Mouse (Mus musculus) neural tube, embryonic 13.5 days (tissue): ENCODE measurements around the gene Parvg. TPM values are rescaled to one million over a fixed set of nuclear protein-coding genes. Genes with fewer than 3 reads are reported as not detected.

Experiments
- ATAC-seq: fragments of 200-750 bp; cut with Nextera tagmentation; 2 replicates; pipeline ENCODE4 v1.8.0; 2017; ENCODE audit warnings: low read depth, mild to moderate bottlenecking, moderate TSS enrichment, moderate library complexity
- H3K27ac ChIP-seq: fragments of 300-500 bp; sonication (generic); replicated peaks from 2 replicates; pipeline ENCODE4 v1.5.1; 2015; ENCODE audit warnings: moderate library complexity, mild to moderate bottlenecking, inconsistent platforms
- H3K27me3 ChIP-seq: fragments of 300-500 bp; sonication (generic); 2 replicates; pipeline ENCODE4 v1.6.1; 2015; ENCODE audit warnings: mild to moderate bottlenecking, inconsistent platforms
- H3K36me3 ChIP-seq: fragments of 300-500 bp; sonication (generic); 2 replicates; pipeline ENCODE4 v1.6.1; 2015; ENCODE audit warnings: mild to moderate bottlenecking, inconsistent platforms
- H3K4me1 ChIP-seq: fragments of 300-500 bp; sonication (generic); replicated peaks from 2 replicates; pipeline ENCODE4 v1.6.1; 2015; ENCODE audit warnings: inconsistent platforms
- H3K4me2 ChIP-seq: fragments of 300-500 bp; sonication (generic); 2 replicates; pipeline ENCODE4 v1.6.1; 2015; ENCODE audit warnings: inconsistent platforms, mild to moderate bottlenecking, moderate library complexity
- H3K4me3 ChIP-seq: fragments of 300-500 bp; sonication (generic); 2 replicates; pipeline ENCODE4 v1.5.1; 2015; ENCODE audit warnings: mild to moderate bottlenecking, inconsistent platforms
- H3K9ac ChIP-seq: fragments of 300-500 bp; sonication (generic); 2 replicates; pipeline ENCODE4 v1.6.1; 2015; ENCODE audit warnings: moderate library complexity, mild to moderate bottlenecking, inconsistent platforms
- H3K9me3 ChIP-seq: fragments of 300-500 bp; sonication (generic); 2 replicates; pipeline ENCODE4 v1.6.1; 2016; ENCODE audit warnings: inconsistent platforms
- WGBS: fragments of 180-500 bp; shearing (Covaris S2); methylation state at CpG from one replicate; pipeline ENCODE4 v1.1.7; 2015; 5-methylcytosine and 5-hydroxymethylcytosine counted together
- polyA plus RNA-seq: library from polyadenylated mRNA; unstranded; fragments of >200 nt; fragmentation: Nextera tagmentation; extraction: Ambion mirVana; gene quantifications from 2 replicates; pipeline ENCODE4 v1.2.1, GENCODE M21; 2015

Gene Parvg
- polyA plus RNA-seq, 1 experiment from 2014 or later = 0.98 TPM

DNA sequence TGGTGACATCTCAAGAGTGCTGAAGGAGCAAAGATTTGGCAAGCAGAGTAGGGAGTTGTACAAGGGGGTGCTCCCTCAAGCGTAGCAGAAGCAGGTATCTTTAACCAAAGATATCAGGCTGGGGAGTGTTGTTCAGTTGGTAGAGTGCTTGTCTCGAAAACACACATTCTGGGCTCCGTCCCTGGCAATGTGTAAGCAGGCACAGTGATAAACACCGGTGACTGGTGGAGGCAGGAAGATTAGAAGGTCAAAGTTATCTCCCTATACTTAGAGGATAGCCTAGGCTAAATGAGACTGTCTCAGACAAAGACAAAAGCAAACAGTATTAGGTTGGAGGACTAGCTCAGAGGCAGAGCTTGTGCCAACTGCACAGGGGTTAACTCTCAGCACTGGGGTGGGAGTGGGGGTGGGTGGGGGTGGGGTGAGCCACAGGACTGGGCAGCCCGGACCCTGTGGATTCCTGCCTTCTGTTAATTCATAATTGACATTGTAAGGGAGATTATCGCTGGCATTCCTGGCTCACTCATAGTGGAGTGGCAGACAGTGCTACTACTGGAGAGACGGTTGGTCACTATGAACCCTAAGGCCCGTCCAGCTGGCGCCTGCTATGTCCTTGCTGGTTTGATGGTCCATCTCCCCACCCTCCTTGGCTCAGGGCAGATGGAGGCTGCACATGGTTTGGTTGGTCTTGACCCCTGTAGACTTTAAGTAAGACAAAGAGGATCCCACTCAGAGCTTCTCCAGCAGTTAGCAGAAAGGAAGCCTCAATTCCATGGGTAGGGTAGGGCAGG is 12.3 kb upstream of the Parvg start:
- peaks cover 36% of the 10 kb centered on the region for H3K4me1 ChIP-seq
- H3K27ac ChIP-seq = no peak overlapping the region
- H3K4me3 ChIP-seq = no peak overlapping the region
- H3K4me2 ChIP-seq = no peak overlapping the region
- 86% methylated on average over 9 of the region's 9 CpGs for WGBS
- no peaks in the 10 kb centered on the region for H3K36me3 ChIP-seq
- H3K27me3 ChIP-seq = no peaks in the 10 kb centered on the region
- no peaks in the 10 kb centered on the region for H3K9me3 ChIP-seq
- no peak overlapping the region for H3K9ac ChIP-seq
- no peak for ATAC-seq

DNA sequence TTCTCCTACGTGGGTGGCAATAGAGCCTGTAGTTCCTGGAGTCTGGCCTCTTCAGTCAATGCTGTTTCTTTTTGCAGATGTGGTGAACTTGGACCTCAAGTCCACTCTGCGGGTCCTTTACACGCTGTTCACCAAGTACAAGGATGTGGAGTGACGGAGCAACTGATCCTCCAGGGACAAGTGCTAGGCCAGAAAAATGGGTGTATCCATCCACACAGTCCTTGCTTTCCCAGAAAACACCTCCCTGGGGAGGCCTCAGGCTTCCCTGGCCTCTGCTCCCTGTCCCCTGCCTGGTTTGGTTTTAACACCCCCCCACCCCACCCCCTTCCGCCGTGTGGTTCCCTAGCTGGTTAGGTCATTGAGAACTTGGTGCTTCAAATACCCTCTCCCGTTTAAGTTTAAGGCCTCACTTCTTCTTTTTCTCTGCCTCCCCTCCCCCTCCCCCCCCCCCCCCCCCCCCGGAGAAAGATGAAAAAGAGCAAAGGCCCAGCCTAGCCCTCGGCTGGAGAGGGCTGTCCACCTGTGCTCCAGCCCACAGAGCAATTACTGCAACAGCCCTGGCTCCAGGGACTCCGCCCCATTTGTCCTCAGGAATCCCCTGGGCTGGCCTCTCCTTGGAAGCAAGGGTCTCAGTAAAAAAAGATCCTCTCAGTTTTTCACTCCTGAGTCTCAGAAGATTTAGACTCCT is 10.8 kb upstream of the Parvg start:
- Histone ChIP-seq H3K4me3 (no peak overlapping the region), H3K4me2 (no peak overlapping the region), H3K4me1 (peaks cover 36% of the 10 kb centered on the region), H3K9ac (0 out of 2 replicates have a peak overlapping the region, but pooled peaks have one; percentile 34), H3K27ac (no peak overlapping the region), H3K9me3 (no peaks in the 10 kb centered on the region), H3K36me3 (no peaks in the 10 kb centered on the region), H3K27me3 (no peaks in the 10 kb centered on the region)
- 53% methylated on average over 9 of the region's 10 CpGs for WGBS
- no peak for ATAC-seq

DNA sequence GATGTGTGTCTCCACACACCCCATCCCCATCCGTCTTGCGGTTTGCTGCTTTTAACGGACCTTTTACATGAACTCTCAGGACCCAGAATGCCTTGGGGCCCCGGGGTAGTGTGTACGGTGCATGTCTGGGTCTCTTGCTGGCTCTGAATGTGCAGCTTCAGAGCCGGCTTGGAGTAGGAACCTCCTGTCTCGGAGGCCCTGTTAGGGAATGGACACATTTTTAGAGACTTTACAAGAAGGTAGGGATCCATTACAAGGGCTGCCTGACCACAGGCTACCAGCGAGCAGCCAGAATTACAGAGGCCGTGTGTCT is 10.3 kb upstream of the Parvg start:
- ATAC-seq = no peak
- no peaks in the 10 kb centered on the region for H3K27me3 ChIP-seq
- no peaks in the 10 kb centered on the region for H3K36me3 ChIP-seq
- peak overlapping the region; percentile 73; the same call in 1 of the 2 replicates for H3K27ac ChIP-seq
- 22% methylated on average over 9 of the region's 9 CpGs for WGBS
- peak overlapping the region; percentile 34; the same call in 1 of the 2 replicates for H3K9ac ChIP-seq
- no peaks in the 10 kb centered on the region for H3K9me3 ChIP-seq
- peaks cover 36% of the 10 kb centered on the region for H3K4me1 ChIP-seq
- H3K4me2 ChIP-seq = no peak overlapping the region
- no peak overlapping the region for H3K4me3 ChIP-seq

DNA sequence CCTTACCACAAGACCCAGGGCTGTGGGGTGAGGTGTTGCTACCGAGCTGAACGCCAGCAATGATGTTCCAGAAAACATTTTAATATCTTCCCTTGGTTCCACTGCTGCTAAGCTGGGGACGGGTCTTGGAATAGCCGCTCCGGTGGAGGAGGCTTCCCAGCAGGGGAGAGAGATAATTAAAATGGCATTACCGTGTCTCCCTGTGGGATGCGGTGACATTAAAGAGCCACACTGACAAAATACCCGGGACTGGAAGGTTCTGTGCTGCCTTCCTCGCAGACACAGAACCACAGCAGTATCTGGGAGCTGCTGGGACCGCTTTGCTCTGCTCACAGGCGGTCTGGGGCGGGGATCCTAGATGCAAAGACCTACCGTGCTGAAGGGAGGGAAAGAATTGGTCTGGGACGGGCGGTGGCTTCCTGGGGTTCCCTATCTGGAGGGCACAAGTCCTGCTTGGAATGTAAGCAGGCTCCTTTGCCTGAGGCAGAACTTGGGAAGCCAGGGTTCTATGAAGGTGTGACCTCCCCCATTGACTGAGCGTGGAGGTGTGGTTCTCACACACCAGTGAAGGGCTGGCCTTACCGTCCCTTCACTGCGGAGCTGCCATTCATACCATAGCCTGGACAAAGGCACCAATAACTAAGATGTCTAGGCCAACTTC is 9.3 kb upstream of the Parvg start:
- Histone ChIP-seq H3K4me1 (peaks cover 36% of the 10 kb centered on the region), H3K9ac (no peak overlapping the region), H3K27ac (peak overlapping the region; percentile 73), H3K4me3 (no peak overlapping the region), H3K4me2 (peak overlapping the region; percentile 9; the same call in 1 of the 2 replicates), H3K27me3 (no peaks in the 10 kb centered on the region), H3K9me3 (no peaks in the 10 kb centered on the region), H3K36me3 (no peaks in the 10 kb centered on the region)
- ATAC-seq = no peak
- 16% methylated on average over 18 of the region's 18 CpGs for WGBS

DNA sequence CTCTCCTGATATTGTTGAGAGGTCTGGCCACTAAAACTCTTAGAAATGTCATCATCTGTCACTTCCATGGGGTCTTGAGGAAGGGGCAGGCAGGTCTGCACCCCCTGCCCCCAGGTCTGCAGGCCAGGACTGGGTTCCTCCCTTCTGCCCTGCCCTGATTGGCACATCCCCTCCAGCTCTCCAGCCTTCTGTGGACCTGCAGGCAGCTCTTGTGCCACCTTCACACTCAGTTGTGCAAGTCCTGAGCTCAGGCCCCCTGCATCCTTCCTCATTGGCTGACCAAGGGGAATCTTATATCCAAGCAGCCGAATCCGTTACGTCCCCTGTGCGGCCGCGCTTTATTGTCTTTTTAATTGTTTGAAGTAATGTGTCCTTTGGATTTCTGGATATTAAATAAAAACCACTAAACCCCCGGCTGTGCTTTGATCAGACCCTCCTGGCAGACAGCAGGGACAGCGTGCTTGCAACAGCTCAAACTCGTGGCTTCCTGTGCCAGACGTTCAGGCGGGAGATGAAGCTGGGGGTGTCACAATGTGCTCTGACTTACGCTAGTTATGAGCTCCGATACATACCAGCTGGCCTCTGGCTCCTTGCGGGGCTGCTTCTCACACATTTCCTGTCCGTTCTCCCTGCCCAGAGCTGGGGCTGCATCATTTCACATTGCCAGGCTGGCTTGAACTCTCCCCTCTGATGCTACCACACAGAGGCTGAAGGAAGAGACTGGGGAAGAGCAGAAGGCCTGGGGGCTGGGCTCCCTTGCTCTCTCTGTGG is 8.4 kb upstream of the Parvg start:
- peak overlapping the region; percentile 38; the same call in 1 of the 2 replicates for H3K27ac ChIP-seq
- no peaks in the 10 kb centered on the region for H3K36me3 ChIP-seq

DNA sequence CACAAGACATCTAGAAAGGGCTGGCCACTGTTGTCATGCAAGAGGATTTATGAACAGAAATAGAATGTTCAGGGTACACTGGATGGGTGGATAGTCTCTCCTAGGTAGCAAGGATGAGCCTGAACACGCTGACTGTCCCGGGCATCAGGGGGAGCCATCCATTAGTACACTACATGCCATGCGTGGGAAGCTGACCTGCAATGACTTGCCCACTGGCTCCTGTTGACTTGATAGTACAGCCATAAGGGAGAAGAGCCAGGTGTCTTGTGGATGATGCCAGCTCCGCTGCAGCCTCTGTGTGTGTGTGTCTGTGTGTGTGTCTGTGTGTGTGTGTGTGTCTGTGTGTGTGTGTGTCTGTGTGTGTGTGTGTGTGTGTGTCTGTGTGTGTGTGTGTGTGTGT is 4.4 kb upstream of the Parvg start:
- Histone ChIP-seq H3K36me3 (no peaks in the 10 kb centered on the region), H3K4me2 (no peak overlapping the region), H3K27ac (no peak overlapping the region), H3K9me3 (no peaks in the 10 kb centered on the region), H3K27me3 (no peaks in the 10 kb centered on the region), H3K9ac (no peak overlapping the region), H3K4me1 (peaks cover 15% of the 10 kb centered on the region), H3K4me3 (no peak overlapping the region)
- 94% methylated on average over 4 of the region's 4 CpGs for WGBS
- no peak for ATAC-seq

More for the DNA sequence above, 8.4 kb upstream of the Parvg start:
- Histone ChIP-seq H3K27me3 (no peaks in the 10 kb centered on the region), H3K4me2 (no peak overlapping the region), H3K4me1 (peaks cover 36% of the 10 kb centered on the region), H3K4me3 (no peak overlapping the region), H3K9ac (no peak overlapping the region), H3K9me3 (no peaks in the 10 kb centered on the region)
- no peak for ATAC-seq
- WGBS = 52% methylated on average over 15 of the region's 15 CpGs

DNA sequence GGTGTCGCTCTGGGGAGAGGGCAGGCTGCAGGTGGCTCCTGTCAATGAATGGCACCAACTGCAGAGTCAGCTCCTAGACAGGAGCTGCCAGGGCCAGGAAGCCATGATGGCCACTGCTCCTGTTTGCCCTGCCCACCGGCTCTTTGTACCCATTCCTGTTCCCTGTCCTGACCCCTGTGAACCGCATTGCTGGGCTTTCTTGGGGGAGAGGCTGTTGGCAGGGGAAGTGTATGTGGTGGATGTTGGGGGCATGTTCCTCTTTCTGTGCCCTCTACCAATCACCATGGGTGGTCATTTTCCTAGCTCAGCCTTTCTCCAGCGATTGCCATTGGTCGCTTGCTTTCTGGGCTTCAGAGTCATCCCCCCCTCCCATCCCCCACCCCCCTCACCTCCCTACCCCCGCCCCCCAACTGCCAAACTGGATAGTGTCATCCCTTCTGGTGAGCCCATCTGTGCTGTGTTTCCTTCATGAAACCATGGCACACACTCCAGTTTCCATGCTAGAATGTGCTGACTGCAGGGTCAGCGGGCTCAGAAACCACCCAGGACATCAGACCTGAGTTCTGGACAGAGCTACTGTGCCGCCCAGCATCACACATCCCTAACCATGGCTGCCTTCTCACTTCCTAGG is 2.2 kb upstream of the Parvg start:
- no peak overlapping the region for H3K4me2 ChIP-seq
- WGBS = 86% methylated on average over 8 of the region's 8 CpGs
- no peak overlapping the region for H3K9ac ChIP-seq
- no peak overlapping the region for H3K4me3 ChIP-seq
- H3K9me3 ChIP-seq = no peaks in the 10 kb centered on the region
- H3K27me3 ChIP-seq = no peaks in the 10 kb centered on the region
- no peak for ATAC-seq
- H3K36me3 ChIP-seq = no peaks in the 10 kb centered on the region
- peaks cover 12% of the 10 kb centered on the region; the same call in 1 of the 2 replicates for H3K4me1 ChIP-seq
- H3K27ac ChIP-seq = no peak overlapping the region

DNA sequence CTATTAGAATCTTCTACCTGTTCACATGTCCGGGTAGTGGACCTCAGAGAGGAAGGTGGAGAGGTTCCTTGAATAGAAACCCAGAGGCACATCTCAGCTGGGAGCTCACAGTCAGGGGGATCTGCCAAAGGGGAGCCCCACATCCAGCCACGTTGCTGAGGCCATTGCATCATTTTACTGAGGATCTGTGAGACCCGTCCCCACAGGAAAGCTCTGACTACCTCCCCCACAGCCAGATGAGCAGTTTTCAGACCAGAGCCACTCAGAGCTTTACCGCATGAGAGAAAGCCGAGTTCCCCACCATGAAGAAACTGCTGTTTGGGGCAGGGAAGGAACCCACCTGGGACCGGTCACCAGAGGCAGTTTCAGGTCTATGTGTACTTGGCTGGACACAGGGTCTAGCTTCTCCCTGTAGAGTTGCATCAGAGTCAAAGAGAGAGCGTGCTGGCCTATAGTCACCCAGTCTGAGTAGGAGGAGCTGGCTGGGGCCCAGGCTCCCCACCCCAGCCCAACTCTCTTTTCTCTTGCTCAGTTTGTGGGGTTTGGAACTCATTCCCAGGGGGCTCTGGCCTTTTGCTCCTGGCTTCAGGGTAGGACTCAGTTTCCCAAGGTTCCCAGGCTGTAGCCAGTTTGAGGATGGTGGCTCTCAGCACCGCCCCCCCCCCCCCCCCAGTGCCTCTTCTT is 1.2 kb downstream of the Parvg start:
- Histone ChIP-seq H3K4me1 (peaks cover 12% of the 10 kb centered on the region; the same call in 1 of the 2 replicates), H3K4me2 (no peak overlapping the region), H3K36me3 (no peaks in the 10 kb centered on the region), H3K9me3 (no peaks in the 10 kb centered on the region), H3K4me3 (no peak overlapping the region), H3K9ac (no peak overlapping the region), H3K27ac (no peak overlapping the region), H3K27me3 (no peaks in the 10 kb centered on the region)
- ATAC-seq = no peak
- WGBS = 82% methylated on average over 8 of the region's 8 CpGs

DNA sequence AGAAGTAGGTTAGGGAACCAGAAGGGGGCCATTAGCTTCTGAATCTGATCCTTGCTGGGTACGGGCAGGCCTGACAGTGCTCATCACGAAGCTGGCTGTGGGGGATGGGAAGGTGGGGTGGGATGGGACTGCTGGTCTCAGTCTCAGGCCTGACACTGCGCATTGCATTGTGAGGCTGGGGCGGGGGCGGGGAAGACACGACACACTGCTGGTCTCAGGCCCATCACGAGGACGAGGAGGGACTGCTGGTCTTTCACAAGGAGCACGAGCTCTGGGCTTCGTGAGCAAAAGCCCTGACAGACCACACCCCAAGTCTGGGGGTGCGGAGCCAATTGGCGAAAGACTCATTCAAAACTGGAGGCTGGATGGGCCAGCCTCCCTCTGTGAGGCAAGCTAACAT is 1.9 kb downstream of the Parvg start:
- Histone ChIP-seq H3K4me3 (no peak overlapping the region), H3K9me3 (no peaks in the 10 kb centered on the region), H3K9ac (no peak overlapping the region), H3K4me1 (peaks cover 12% of the 10 kb centered on the region; the same call in 1 of the 2 replicates), H3K27me3 (no peaks in the 10 kb centered on the region), H3K27ac (no peak overlapping the region), H3K36me3 (no peaks in the 10 kb centered on the region), H3K4me2 (no peak overlapping the region)
- WGBS = 45% methylated on average over 12 of the region's 12 CpGs
- ATAC-seq = no peak

DNA sequence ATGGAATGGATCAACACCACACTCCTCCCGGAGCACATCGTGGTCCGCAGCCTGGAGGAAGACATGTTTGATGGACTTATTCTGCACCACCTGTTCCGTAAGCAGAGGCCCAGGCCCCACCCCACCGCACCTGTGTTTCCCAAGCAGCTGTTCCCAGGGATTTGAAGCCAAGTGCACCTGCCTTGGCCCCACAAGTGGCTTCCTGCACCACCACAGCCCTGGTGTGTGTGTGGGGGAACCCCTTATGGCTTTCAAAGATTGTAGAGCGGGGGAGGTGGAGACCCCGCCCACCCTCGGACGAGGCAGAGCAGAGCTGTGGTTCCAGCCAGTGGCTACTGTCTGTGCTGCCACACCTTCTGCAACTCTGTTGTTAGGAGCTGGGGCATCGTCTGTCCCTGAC is 5.0 kb downstream of the Parvg start:
- no peak overlapping the region for H3K9ac ChIP-seq
- 84% methylated on average over 10 of the region's 10 CpGs for WGBS
- peaks cover 20% of the 10 kb centered on the region; the same call in 1 of the 2 replicates for H3K4me1 ChIP-seq
- no peak overlapping the region for H3K27ac ChIP-seq
- ATAC-seq = no peak
- no peak overlapping the region for H3K4me2 ChIP-seq
- H3K9me3 ChIP-seq = no peaks in the 10 kb centered on the region
- no peak overlapping the region for H3K4me3 ChIP-seq
- H3K27me3 ChIP-seq = no peaks in the 10 kb centered on the region
- no peaks in the 10 kb centered on the region for H3K36me3 ChIP-seq

DNA sequence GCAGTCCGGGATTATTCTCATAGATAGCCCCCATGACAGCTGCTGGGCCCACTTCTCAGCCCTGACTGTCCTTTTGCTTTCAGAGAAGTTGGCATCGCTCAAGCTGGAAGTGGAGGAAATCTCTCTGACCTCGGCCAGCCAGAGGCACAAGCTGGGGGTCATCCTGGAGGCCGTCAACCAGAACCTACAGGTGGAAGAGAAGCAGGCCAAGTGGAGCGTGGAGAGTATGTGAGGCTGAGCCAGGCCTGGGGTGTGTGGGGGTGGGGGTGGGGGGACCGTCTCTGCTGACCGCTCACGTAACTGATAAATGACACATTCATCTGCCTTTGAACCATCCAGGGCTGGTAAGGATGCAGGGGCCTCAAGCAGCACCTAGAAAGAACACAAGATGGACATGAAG is 6.1 kb downstream of the Parvg start:
- Histone ChIP-seq H3K9ac (no peak overlapping the region), H3K27me3 (no peaks in the 10 kb centered on the region), H3K27ac (no peak overlapping the region), H3K9me3 (no peaks in the 10 kb centered on the region), H3K4me3 (no peak overlapping the region), H3K4me1 (peaks cover 18% of the 10 kb centered on the region; the same call in 1 of the 2 replicates), H3K36me3 (no peaks in the 10 kb centered on the region), H3K4me2 (no peak overlapping the region)
- no peak for ATAC-seq
- 87% methylated on average over 8 of the region's 8 CpGs for WGBS
